Mouse (Mus musculus) cortical plate, adult 2 months (tissue): ENCODE data around the gene Gm30191. TPM values are rescaled to one million over a fixed set of nuclear protein-coding genes. Genes with fewer than 3 reads are reported as not detected.

Experiments used
- H3K27ac ChIP-seq: fragments of 200-500 bp; 2 replicates; pipeline ENCODE4 v1.5.1; 2012; ENCODE audit warnings: low read length, control low read depth, inconsistent platforms; ENCODE audit not compliant: insufficient read depth
- H3K4me1 ChIP-seq: fragments of 200-500 bp; 2 replicates; pipeline ENCODE4 v1.6.1; 2011; ENCODE audit warnings: low read length; ENCODE audit not compliant: control insufficient read depth, insufficient read depth
- H3K4me3 ChIP-seq: fragments of 200-500 bp; 2 replicates; pipeline ENCODE4 v1.5.1; 2011; ENCODE audit warnings: mild to moderate bottlenecking, low read length, control low read depth; ENCODE audit not compliant: insufficient read depth
- CTCF ChIP-seq: fragments of 200-500 bp; IDR thresholded peaks from 2 replicates; pipeline ENCODE4 v1.5.1; 2011; ENCODE audit warnings: mild to moderate bottlenecking, control low read depth, low read length; ENCODE audit not compliant: insufficient read depth; ENCODE audit errors: extremely low read depth
- POLR2A ChIP-seq: fragments of 200-500 bp; IDR thresholded peaks from 2 replicates; pipeline ENCODE4 v1.6.1; 2011; ENCODE audit warnings: mild to moderate bottlenecking, low read length, control low read depth; ENCODE audit not compliant: insufficient read depth; ENCODE audit errors: extremely low read depth
- polyA plus RNA-seq: library from polyadenylated mRNA; depleted of rRNA; stranded (reverse); fragments of >200 nt; gene quantifications from 2 replicates; pipeline ENCODE4 v1.2.3, GENCODE M21; 2012; rRNA removed

Gene Gm30191
- polyA plus RNA-seq, 1 experiment = not detected

GRCm38 (mm10) chr4:134296523-134296922 lies 49.8 kb downstream of the Gm30191 start:
- H3K4me1 ChIP-seq = no peaks in the 10 kb centered on the region; the same call in 1 of the 2 replicates
- TF ChIP-seq POLR2A (no peak), CTCF (no peak)
- no peak overlapping the region for H3K4me3 ChIP-seq
- H3K27ac ChIP-seq = no peak overlapping the region

- Histone ChIP-seq H3K27ac (no peak overlapping the region), H3K4me1 (no peaks in the 10 kb centered on the region), H3K4me3 (no peak overlapping the region)
- TF ChIP-seq POLR2A = no peak
- no peak for TF ChIP-seq CTCF
These were observed 50.6 kb downstream of the Gm30191 start for GRCm38 (mm10) chr4:134297369-134297768.

- Histone ChIP-seq H3K4me3 (no peak overlapping the region), H3K27ac (no peak overlapping the region), H3K4me1 (no peaks in the 10 kb centered on the region)
- TF ChIP-seq CTCF = no peak
- no peak for TF ChIP-seq POLR2A
These were observed 52.1 kb downstream of the Gm30191 start for GRCm38 (mm10) chr4:134298626-134299497.

DNA sequence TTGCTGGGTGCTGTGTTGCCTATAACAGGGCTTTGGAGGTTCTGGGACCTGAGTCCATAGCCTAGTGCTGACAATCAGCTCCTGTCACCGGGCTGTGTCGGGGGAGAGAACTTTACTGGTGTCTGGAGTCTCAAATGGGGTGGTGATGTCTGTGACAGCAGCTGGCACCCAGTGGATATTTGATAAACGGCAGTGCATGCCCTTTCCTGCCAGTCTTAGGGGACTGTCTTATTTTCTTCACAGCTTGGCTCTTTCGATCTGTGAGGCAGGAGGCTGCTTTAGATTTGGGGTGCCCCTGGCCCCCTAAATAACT lies 52.7 kb downstream of the Gm30191 start:
- Histone ChIP-seq H3K4me3 (no peak overlapping the region), H3K4me1 (no peaks in the 10 kb centered on the region), H3K27ac (no peak overlapping the region)
- no peak for TF ChIP-seq CTCF
- no peak for TF ChIP-seq POLR2A

Other genes with a start within 250 kb of the Gm30191 start
- gene Dhdds, start 246.0 kb upstream of the Gm30191 start, polyA plus RNA-seq = 66.2 and 68.2 TPM in 2 replicates
- not detected in 2 replicates for gene Lin28a, start 228.1 kb upstream of the Gm30191 start, polyA plus RNA-seq
- not detected in 2 replicates for gene Zfp683, start 193.1 kb upstream of the Gm30191 start, polyA plus RNA-seq
- gene Crybg2, start 186.1 kb upstream of the Gm30191 start, polyA plus RNA-seq = 4.5 and 5.1 TPM in 2 replicates
- gene Cd52, start 151.9 kb upstream of the Gm30191 start, polyA plus RNA-seq = 4.2 and 5.5 TPM in 2 replicates
- gene Ubxn11, start 144.4 kb upstream of the Gm30191 start, polyA plus RNA-seq = 45.4 and 51.3 TPM in 2 replicates
- gene Sh3bgrl3, start 118.1 kb upstream of the Gm30191 start, polyA plus RNA-seq = 487 and 489 TPM in 2 replicates
- 16.0 and 22.2 TPM in 2 replicates for gene Cep85, start 59.8 kb upstream of the Gm30191 start, polyA plus RNA-seq
- gene Gm7534, start 43.9 kb upstream of the Gm30191 start, polyA plus RNA-seq = not detected in 2 replicates
- 0.08 TPM in 1 of 2 replicates, not detected in the other for gene Catsper4, start 19.6 kb upstream of the Gm30191 start, polyA plus RNA-seq
- 0.35 and 0.68 TPM in 2 replicates for gene Cnksr1, start 8.5 kb upstream of the Gm30191 start, polyA plus RNA-seq
- not detected in 2 replicates for gene E130218I03Rik, start 3.3 kb upstream of the Gm30191 start, polyA plus RNA-seq
- gene Zfp593, start 1.3 kb upstream of the Gm30191 start, polyA plus RNA-seq = 12.0 and 13.5 TPM in 2 replicates
- gene Grrp1, start 7.2 kb downstream of the Gm30191 start, polyA plus RNA-seq = 7.7 and 8.5 TPM in 2 replicates
- 8.9 and 9.1 TPM in 2 replicates for gene Pdik1l, start 41.0 kb downstream of the Gm30191 start, polyA plus RNA-seq
- 0.17 and 0.19 TPM in 2 replicates for gene Trim63, start 68.2 kb downstream of the Gm30191 start, polyA plus RNA-seq
- gene Slc30a2, start 96.2 kb downstream of the Gm30191 start, polyA plus RNA-seq = 0.02 and 0.06 TPM in 2 replicates
- 49.2 and 52.7 TPM in 2 replicates for gene Extl1, start 136.9 kb downstream of the Gm30191 start, polyA plus RNA-seq
- 8.9 and 9.3 TPM in 2 replicates for gene Pafah2, start 149.4 kb downstream of the Gm30191 start, polyA plus RNA-seq
- 901 and 956 TPM in 2 replicates for gene Stmn1, start 221.4 kb downstream of the Gm30191 start, polyA plus RNA-seq
- gene Paqr7, start 249.8 kb downstream of the Gm30191 start, polyA plus RNA-seq = 78.7 and 81.5 TPM in 2 replicates